25 mouse cellular contexts compared by ENCODE assay signal in genomic region chr6:28203454-28203853, GRCm38 (mm10).
DNase-seq lines count a peak whose midpoint lies in the region; ATAC-seq and TF ChIP-seq lines count a peak whose summit lies in the region.
"Had no signal": no experiment of that assay in that cellular context is flagged by ENCODE, and none has a peak within 500 bp of the region (broad histone marks: within the 10 kb centered on the region; RNA-seq: fewer than 3 reads in every experiment).

No protein-coding gene starts in this region.

- CTCF ChIA-PET in Patski (lab: Charles Lee), result no interaction called here

- no peaks in the 10 kb centered on the region for H3K9me3 ChIP-seq in hindbrain, embryonic 13.5 days
- H3K9me3 ChIP-seq in hindbrain, embryonic 10.5 days, result no peaks in the 10 kb centered on the region
- no peaks in the 10 kb centered on the region for H3K9me3 ChIP-seq in midbrain, postnatal 0 days (ENCODE audit: low read length)
- H3K9me3 ChIP-seq in midbrain, embryonic 15.5 days, result no peaks in the 10 kb centered on the region
- no peaks in the 10 kb centered on the region for H3K9me3 ChIP-seq in neural tube, embryonic 14.5 days (ENCODE audit: control insufficient read depth, low read length)
- H3K9me3 ChIP-seq: embryonic facial prominence, embryonic 13.5 days; hindbrain, embryonic 15.5 days; limb, embryonic 12.5 days; liver, embryonic 12.5 days; midbrain, embryonic 10.5 days had no signal

- H3K27ac ChIP-seq in hindbrain, embryonic 13.5 days, result no peak overlapping the region
- H3K27ac ChIP-seq in hindbrain, embryonic 10.5 days, result no peak overlapping the region
- H3K27ac ChIP-seq in midbrain, postnatal 0 days (ENCODE audit: low read depth, low read length), result no peak overlapping the region
- H3K27ac ChIP-seq in midbrain, embryonic 15.5 days, result no peak overlapping the region
- H3K27ac ChIP-seq in neural tube, embryonic 14.5 days (ENCODE audit: low read depth, low read length), result no peak overlapping the region
- H3K27ac ChIP-seq in thymus, adult 2 months (ENCODE audit: control insufficient read depth, insufficient read depth, low read length), result no peak overlapping the region
- H3K27ac ChIP-seq: embryonic facial prominence, embryonic 13.5 days; hindbrain, embryonic 15.5 days; limb, embryonic 12.5 days; liver, embryonic 12.5 days; midbrain, embryonic 10.5 days had no signal

- no peak overlapping the region for H3K4me2 ChIP-seq in hindbrain, embryonic 13.5 days
- H3K4me2 ChIP-seq in midbrain, postnatal 0 days (ENCODE audit: low read depth, low read length, poor library complexity, severe bottlenecking), result no peak overlapping the region
- no peak overlapping the region for H3K4me2 ChIP-seq in midbrain, embryonic 15.5 days
- no peak overlapping the region for H3K4me2 ChIP-seq in neural tube, embryonic 14.5 days (ENCODE audit: low read depth, low read length)
- H3K4me2 ChIP-seq: embryonic facial prominence, embryonic 13.5 days; heart, embryonic 11.5 days; hindbrain, embryonic 15.5 days; limb, embryonic 12.5 days; liver, embryonic 12.5 days had no signal

- H3K9ac ChIP-seq in hindbrain, embryonic 13.5 days, result no peak overlapping the region
- no peak overlapping the region for H3K9ac ChIP-seq in midbrain, postnatal 0 days (replicated peaks; ENCODE audit: low read length, poor library complexity, severe bottlenecking)
- no peak overlapping the region for H3K9ac ChIP-seq in midbrain, embryonic 15.5 days
- no peak overlapping the region for H3K9ac ChIP-seq in neural tube, embryonic 14.5 days (replicated peaks; ENCODE audit: low read depth, low read length)
- H3K9ac ChIP-seq: embryonic facial prominence, embryonic 13.5 days; hindbrain, embryonic 15.5 days; limb, embryonic 12.5 days; liver, embryonic 12.5 days had no signal

- DNase-seq in hindbrain, embryonic 10.5 days (ENCODE audit: low spot score), result no peak
- DNase-seq in midbrain, postnatal 0 days (ENCODE audit: low spot score), result peak; percentile 21
- DNase-seq in Patski (ENCODE audit: low read depth, low spot score), result peak; percentile 12
- DNase-seq in thymus, adult 2 months, result no peak
- no peak for DNase-seq in adrenal gland, adult 8-10 months
- DNase-seq: adrenal gland, postnatal 36 days; cerebellum, adult 18-20 months; cerebellum, postnatal 14 days; gastrocnemius, postnatal 14 days; kidney, postnatal 25 days; lung, adult 18-20 months; lung, postnatal 10 days; right cerebral cortex, postnatal 25 days; thymus, postnatal 14 days had no signal

- peak; percentile 59; the same call in 1 of the 2 replicates for ATAC-seq in hindbrain, embryonic 13.5 days (ENCODE audit: low FRiP score)
- ATAC-seq in midbrain, postnatal 0 days (ENCODE audit: low FRiP score), result no peak
- ATAC-seq in midbrain, embryonic 15.5 days (replicated peaks), result no peak
- peak; percentile 82 for ATAC-seq in Patski
- ATAC-seq in neural tube, embryonic 14.5 days (ENCODE audit: low read depth), result peak; percentile 31; the same call in 1 of the 2 replicates
- ATAC-seq: intestine, postnatal 0 days; liver, embryonic 12.5 days had no signal

- POLR2A ChIA-PET in Patski (lab: Charles Lee), result interaction anchor here (0.5 to 0.7 kb wide), 2 partner anchors 11 to 32 kb away, joined by 3 to 4 read pairs; no protein-coding TSS in a partner anchor

- WGBS in hindbrain, embryonic 13.5 days, result 49% methylated on average over 4 of the region's 4 CpGs
- 67% methylated on average over 4 of the region's 4 CpGs for WGBS in hindbrain, embryonic 10.5 days
- WGBS in midbrain, postnatal 0 days, result 60% methylated on average over 4 of the region's 4 CpGs
- WGBS in midbrain, embryonic 15.5 days, result 52% methylated on average over 4 of the region's 4 CpGs
- 47% methylated on average over 4 of the region's 4 CpGs for WGBS in neural tube, embryonic 14.5 days
- WGBS in thymus, adult 2 months, result 62% methylated on average over 4 of the region's 4 CpGs

- in situ Hi-C loops in Patski (cut with MboI; ENCODE audit: low pct_unique_long_range_greater_than_20kb), result no loop called here

- no peak for TF ChIP-seq POLR2A in thymus, adult 2 months (IDR thresholded peaks at IDR 0.05; ENCODE audit: control insufficient read depth, extremely low read depth, insufficient read depth, low read length, poor library complexity)

- H3K4me3 ChIP-seq in hindbrain, embryonic 13.5 days, result no peak overlapping the region
- no peak overlapping the region for H3K4me3 ChIP-seq in hindbrain, embryonic 10.5 days
- H3K4me3 ChIP-seq in midbrain, postnatal 0 days (ENCODE audit: low read depth, low read length), result no peak overlapping the region
- no peak overlapping the region for H3K4me3 ChIP-seq in midbrain, embryonic 15.5 days
- no peak overlapping the region for H3K4me3 ChIP-seq in neural tube, embryonic 14.5 days (ENCODE audit: low read depth, low read length)
- H3K4me3 ChIP-seq in thymus, adult 2 months (ENCODE audit: control insufficient read depth, insufficient read depth, low read length), result no peak overlapping the region
- H3K4me3 ChIP-seq: embryonic facial prominence, embryonic 13.5 days; erythroblast, embryonic 14.5 days; hindbrain, embryonic 15.5 days; limb, embryonic 12.5 days; liver, embryonic 12.5 days; midbrain, embryonic 10.5 days had no signal

- H3K27me3 ChIP-seq in hindbrain, embryonic 13.5 days, result no peaks in the 10 kb centered on the region
- H3K27me3 ChIP-seq in hindbrain, embryonic 10.5 days (ENCODE audit: insufficient read depth, poor library complexity, severe bottlenecking), result no peaks in the 10 kb centered on the region
- no peaks in the 10 kb centered on the region for H3K27me3 ChIP-seq in midbrain, postnatal 0 days (ENCODE audit: insufficient read depth, low read length)
- no peaks in the 10 kb centered on the region for H3K27me3 ChIP-seq in midbrain, embryonic 15.5 days (replicated peaks)
- H3K27me3 ChIP-seq in Patski, result no peaks in the 10 kb centered on the region
- H3K27me3 ChIP-seq in neural tube, embryonic 14.5 days (ENCODE audit: control insufficient read depth, insufficient read depth, low read length), result no peaks in the 10 kb centered on the region
- H3K27me3 ChIP-seq in thymus, adult 2 months (ENCODE audit: control insufficient read depth, insufficient read depth, low read length), result no peaks in the 10 kb centered on the region
- H3K27me3 ChIP-seq: embryonic facial prominence, embryonic 13.5 days; hindbrain, embryonic 15.5 days; limb, embryonic 12.5 days; liver, embryonic 12.5 days had no signal

- no peaks in the 10 kb centered on the region for H3K4me1 ChIP-seq in hindbrain, embryonic 13.5 days (replicated peaks)
- H3K4me1 ChIP-seq in hindbrain, embryonic 10.5 days (replicated peaks), result no peaks in the 10 kb centered on the region
- H3K4me1 ChIP-seq in midbrain, postnatal 0 days (ENCODE audit: insufficient read depth, low read length), result no peaks in the 10 kb centered on the region
- H3K4me1 ChIP-seq in midbrain, embryonic 15.5 days, result no peaks in the 10 kb centered on the region
- H3K4me1 ChIP-seq in neural tube, embryonic 14.5 days (ENCODE audit: control insufficient read depth, insufficient read depth, low read length), result no peaks in the 10 kb centered on the region
- no peaks in the 10 kb centered on the region for H3K4me1 ChIP-seq in thymus, adult 2 months (replicated peaks; ENCODE audit: control insufficient read depth, insufficient read depth, low read length)
- H3K4me1 ChIP-seq: embryonic facial prominence, embryonic 13.5 days; hindbrain, embryonic 15.5 days; limb, embryonic 12.5 days; liver, embryonic 12.5 days; midbrain, embryonic 10.5 days had no signal

- H3K36me3 ChIP-seq in hindbrain, embryonic 13.5 days, result no peaks in the 10 kb centered on the region
- H3K36me3 ChIP-seq in hindbrain, embryonic 10.5 days, result no peaks in the 10 kb centered on the region
- H3K36me3 ChIP-seq in midbrain, postnatal 0 days (ENCODE audit: insufficient read depth, low read length), result no peaks in the 10 kb centered on the region
- H3K36me3 ChIP-seq in midbrain, embryonic 15.5 days (replicated peaks), result no peaks in the 10 kb centered on the region
- no peaks in the 10 kb centered on the region for H3K36me3 ChIP-seq in neural tube, embryonic 14.5 days (ENCODE audit: control insufficient read depth, insufficient read depth, low read length)
- no peaks in the 10 kb centered on the region for H3K36me3 ChIP-seq in thymus, adult 2 months (ENCODE audit: control insufficient read depth, insufficient read depth, low read length)
- H3K36me3 ChIP-seq: embryonic facial prominence, embryonic 13.5 days; hindbrain, embryonic 15.5 days; limb, embryonic 12.5 days; liver, embryonic 12.5 days; midbrain, embryonic 10.5 days had no signal

- no peak for TF ChIP-seq CTCF in midbrain, postnatal 0 days (IDR thresholded peaks at IDR 0.05)
- no peak for TF ChIP-seq CTCF in Patski (IDR thresholded peaks at IDR 0.05)
- TF ChIP-seq CTCF in thymus, adult 2 months (IDR thresholded peaks at IDR 0.05; ENCODE audit: borderline replicate concordance, control insufficient read depth, extremely low read depth, insufficient read depth, low read length, poor library complexity), result no peak

Comparison
In these comparisons a context has a peak if more than half of its experiments do, and no peak if none do; other contexts are left out.
1. ATAC-seq: peak in hindbrain, embryonic 13.5 days (single experiment), Patski (single experiment) and neural tube, embryonic 14.5 days (single experiment); none in midbrain, postnatal 0 days (single experiment) and midbrain, embryonic 15.5 days (single experiment).
2. DNase-seq: peak in midbrain, postnatal 0 days (single experiment) and Patski (single experiment); none in hindbrain, embryonic 10.5 days (single experiment), thymus, adult 2 months (single experiment) and adrenal gland, adult 8-10 months (single experiment).